Mouse (Mus musculus): ENCODE results near the gene Zfp119a.

Gene Zfp119a

DNA sequence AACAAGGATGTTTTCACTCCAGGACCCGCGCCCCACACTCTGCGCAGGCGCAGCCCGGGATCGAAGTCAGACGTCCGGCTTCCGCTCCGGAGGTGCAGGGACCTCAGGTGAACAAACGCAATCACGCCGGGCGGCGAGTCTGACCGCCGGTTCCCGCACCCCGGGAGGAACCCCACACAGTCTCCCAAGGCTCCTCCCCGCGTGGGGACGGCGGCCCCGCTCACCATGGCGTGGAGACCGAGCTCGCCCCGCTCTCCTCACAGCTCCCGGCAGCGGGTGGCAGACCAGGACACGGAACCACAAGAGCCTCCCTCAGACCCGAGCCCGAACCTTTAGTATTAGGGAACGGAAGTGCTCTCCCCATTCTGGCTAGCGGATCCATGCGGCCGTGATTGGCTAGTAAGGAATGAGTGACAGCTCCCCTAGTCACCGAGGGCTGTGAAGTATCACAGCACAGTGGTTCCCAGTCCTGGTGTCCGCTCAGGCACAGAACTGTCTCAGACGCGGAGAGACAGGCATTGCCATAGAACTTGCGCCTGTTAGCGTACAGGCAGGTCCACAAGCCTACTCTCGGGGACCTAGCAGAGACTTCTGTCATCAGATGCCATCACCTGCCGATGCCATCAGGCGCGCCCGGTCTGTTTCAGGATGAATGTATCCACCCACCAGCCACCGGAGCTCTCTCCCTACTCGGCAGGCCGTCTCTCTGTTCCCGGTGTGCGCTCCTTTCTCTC is at the start of gene Zfp119a:
TSS of gene Zfp119a (minus strand) at position 295 of the 734 bp plus-strand sequence.
- DNase-seq (ENCODE audit: low read depth in 2 of 2, low spot score in 2 of 2): peak; percentile 54 to 66

DNA sequence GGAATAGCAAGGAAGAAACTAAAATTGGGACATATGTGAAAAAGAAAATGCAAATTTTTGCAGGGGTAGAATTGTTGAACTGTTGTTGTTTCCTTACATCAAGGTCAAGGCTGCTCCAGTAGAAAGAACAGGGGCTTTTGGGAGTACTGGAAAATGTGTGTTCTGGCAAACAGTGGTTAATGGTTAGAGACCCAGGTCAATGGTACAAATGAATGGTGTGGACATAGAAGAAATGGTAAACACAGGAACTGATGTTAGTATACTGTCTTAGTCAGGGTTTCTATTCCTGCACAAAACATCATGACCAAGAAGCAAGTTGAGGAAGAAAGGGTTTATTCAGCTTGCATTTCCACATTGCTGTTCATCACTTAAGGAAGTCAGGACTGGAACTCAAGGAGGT is 27.9 kb upstream of the Zfp119a start:
- no peak for DNase-seq (ENCODE audit: low read depth in 2 of 2, low spot score in 2 of 2)

DNA sequence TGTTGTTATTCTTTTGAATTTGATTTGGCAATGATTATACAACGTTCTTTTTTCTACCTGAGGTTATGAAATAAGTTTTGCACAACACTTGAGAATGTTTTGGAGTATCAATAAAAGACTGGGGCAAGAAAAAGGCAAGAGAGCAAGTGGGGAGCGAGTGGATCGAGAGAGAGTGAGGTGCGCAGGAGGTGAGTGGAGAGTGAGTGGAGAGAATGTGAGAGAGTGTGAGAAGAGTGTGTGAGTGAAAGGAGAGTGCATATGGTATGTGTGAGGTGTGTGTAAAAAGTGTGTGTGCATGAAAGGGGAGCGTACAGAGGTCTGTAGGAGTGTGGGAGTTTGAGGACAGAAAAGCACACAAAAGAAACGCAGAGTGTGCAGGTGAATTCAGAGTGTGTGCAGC is 25.4 kb upstream of the Zfp119a start:
- no peak for DNase-seq (ENCODE audit: low read depth in 2 of 2, low spot score in 2 of 2)

DNA sequence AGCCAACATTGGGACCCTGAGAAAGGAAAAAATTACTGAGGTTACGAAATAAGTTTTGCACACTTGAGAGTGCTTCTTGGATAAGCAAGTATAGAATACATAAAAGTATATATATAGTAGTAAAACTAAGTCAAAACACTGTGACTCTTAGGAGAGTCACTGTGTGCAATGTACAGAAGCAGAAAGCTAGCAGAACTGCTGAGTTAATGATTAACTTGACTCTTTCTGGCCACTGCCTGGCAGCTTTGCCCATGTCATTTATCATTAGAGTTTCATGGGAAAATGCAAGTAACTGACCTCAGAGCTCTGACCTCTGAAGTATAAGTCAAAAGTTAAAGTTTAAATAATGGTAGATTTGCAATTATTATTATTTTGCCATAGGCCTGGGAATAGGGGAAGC is 25.0 kb upstream of the Zfp119a start:
- no peak for DNase-seq (ENCODE audit: low read depth in 2 of 2, low spot score in 2 of 2)

DNA sequence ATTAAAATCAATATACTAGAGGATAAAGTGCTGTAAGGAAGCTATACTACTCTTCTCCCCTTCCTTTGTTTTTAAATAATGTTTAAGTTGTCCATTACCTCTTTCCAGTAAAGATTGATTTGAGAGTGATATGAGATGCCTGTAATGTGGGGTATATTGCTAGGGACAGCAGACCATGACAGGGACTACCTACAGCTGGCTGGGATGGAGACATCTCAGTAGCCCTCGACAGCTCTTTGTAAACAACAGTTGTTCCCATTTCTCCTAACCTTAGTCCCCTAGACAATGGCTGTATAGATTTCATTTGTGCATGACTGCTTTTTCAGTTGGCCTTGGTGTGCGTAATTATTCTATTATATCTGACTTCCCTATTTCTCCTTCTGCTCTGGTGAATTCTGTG is 24.4 kb upstream of the Zfp119a start:
- no peak for DNase-seq (ENCODE audit: low read depth in 2 of 2, low spot score in 2 of 2)

DNA sequence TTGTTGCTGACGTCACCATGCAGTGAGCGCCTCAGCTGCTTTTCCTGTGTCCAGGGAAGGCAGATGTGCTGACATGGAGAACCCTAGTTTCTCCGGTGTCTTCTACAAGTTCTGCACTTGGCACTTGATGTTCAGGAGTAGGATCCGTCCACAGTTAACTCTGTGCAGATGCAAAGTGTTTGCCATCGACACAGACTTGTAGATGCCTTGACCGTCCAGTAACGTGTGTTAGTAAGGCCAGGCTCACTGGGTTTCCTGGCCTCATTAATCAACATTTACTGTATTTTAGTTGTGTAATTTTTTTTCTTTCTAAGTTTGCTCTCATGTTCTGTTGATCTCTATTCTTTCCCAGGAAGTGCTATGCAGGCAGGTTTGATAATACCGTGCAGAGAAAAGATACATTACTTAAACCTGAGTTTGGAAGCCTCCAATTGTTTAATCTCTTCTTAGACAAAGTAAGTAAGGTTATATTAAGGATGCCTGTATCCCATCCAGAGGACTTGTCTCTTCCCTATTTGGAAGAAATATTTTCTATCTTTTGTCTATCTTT is 13.8 kb upstream of the Zfp119a start:
- peak; percentile 15 to 16 for DNase-seq (ENCODE audit: low read depth in 2 of 2, low spot score in 2 of 2)

DNA sequence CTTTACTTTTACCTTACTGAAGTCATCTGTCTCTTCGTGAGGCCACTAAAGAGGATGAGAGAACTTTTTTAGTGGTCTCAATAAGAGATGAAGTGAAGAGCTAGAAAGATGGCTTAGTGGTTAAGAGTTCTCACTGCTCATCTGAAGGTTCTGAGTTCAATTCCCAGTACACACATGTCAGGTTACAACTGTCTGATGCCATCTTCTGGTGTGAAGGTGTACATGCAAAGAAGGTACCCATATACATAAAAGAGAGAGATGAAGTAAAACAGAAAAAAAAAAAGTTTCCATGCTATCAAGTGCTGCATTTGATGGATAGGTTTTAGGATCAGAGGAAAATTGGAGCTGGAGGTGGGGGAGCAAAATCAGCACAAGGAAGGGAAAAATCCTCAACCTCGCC is 6.2 kb upstream of the Zfp119a start:
- DNase-seq (ENCODE audit: low read depth in 2 of 2, low spot score in 2 of 2): no peak

DNA sequence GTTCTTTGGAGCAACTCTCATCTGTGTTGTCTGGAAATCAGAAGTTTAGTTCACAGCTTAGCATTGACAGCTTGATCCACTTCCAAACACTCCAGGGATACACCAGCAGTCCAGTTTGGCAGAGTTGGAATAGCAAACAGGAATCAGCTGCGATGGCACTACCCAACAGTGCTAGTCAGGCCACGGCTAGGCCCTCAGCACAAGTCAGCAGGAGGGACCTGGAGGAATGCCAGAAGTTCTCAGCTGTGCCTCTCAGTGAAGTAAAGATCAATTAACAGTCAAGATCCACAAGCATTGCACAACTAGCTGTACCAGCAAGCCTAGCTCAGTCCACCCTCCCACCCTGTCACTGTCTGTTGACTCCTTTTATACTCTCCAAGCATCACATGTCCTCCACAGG is 4.9 kb upstream of the Zfp119a start:
- DNase-seq (ENCODE audit: low read depth in 2 of 2, low spot score in 2 of 2): no peak

DNA sequence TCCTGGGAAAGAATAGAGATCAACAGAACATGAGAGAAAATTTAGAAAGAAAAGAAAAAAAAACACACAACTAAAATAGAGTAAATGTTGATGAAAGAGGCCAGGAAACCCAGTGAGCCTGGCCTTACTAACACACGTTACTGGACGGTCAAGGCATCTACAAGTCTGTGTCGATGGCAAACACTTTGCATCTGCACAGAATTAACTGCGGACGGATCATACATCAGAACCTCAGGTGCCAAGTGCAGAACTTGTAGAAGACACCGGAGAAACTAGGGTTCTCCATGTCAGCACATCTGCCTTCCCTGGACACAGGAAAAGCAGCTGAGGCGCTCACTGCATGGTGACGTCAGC is 471 bp downstream of the Zfp119a start:
- peak in 1 of 2 experiments; percentile 15 for DNase-seq (ENCODE audit: low read depth in 2 of 2, low spot score in 2 of 2)

DNA sequence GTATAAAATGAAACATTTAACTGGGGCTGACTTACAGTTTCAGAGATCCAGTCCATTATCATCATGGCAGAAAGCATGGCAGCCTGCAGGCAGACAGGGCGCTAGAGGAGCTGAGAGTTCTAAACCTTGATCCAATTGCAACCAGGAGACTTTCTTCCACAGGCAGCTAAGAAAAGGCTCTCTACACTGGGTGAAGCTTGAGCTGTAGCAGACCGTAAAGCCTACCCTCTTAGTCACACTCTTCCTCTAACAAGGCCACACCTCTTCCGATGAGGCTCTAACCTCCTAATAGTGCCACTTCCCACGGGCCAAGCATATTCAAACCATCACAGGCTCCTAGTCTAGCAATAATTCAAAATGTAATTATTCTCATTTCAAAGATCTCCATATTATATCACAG is 1.5 kb downstream of the Zfp119a start:
- no peak for DNase-seq (ENCODE audit: low read depth in 2 of 2, low spot score in 2 of 2)

DNA sequence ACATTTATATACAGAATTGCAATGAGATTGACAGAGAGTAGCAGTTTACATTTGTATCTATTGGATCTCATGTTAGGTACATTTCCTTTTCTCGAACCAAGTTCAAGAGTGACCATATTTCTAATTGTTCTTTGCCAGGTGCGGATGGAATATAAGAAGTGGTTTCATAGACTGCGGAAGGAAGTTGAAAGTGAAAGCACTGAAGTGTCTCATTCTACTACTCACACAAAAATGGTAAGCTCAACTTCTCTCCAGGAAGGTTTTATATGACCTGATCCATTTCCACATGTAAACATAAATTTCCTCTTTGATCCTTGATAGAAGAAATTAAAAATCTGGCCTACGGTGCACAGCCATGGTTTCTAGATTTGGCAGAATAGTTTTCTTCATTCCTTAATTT is 35.7 kb downstream of the Zfp119a start:
- DNase-seq (ENCODE audit: low read depth in 2 of 2, low spot score in 2 of 2): no peak

DNA sequence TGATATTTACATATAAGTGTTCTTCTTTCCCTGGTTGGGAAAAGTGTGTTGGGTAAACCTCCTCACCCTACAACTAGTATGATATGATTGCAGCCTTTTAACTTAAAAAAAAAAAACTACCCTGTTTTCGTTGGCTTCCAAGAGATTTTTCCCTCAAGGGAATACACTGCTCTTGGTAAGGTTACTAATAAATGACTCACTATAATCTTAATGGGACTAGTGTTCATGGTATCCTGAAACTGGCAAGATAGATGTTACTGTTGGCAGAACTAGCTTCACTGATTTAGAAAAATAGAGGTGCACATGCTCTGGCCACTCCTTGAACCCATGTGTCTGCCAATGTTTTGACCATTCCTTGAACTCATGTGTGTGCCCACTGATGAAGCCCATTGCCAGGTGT is 57.2 kb downstream of the Zfp119a start:
- DNase-seq (ENCODE audit: low read depth in 2 of 2, low spot score in 2 of 2): no peak

DNA sequence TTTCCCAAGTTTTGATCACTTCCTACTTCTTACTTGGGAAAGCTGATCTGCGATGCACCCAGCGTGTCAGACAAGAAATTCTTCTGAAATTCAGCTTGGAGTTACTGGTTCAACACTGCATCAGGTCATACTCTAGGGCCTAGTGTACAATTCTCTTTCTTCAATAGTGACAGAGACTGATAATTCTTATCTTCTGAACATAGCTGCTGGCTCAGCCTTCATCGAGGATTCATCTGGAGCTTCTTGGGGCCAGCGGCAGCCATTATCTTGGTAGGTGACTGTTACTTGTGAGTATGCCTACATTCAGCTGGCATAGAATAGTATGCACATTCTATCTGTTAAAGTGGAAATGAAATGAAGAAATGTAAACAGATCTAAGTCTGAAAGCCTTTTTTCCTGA is 61.9 kb downstream of the Zfp119a start:
- DNase-seq (ENCODE audit: low read depth in 2 of 2, low spot score in 2 of 2): no peak

Measured in CD8-positive naive resting alpha-beta T cell, adult 2 months (primary cell).